Mouse (Mus musculus) bone marrow macrophage, adult 2 months (primary cell): Measurements from ENCODE around the gene Nacc1. TPM values are rescaled to one million over a fixed set of nuclear protein-coding genes. Genes with fewer than 3 reads are reported as not detected.
A peak's percentile ranks its signal among the peaks of the same experiment; 100 is the strongest.

Experiments used
- H3K27ac ChIP-seq: 2 replicates; pipeline ENCODE4 v1.5.1; 2012; ENCODE audit warnings: low read depth, low read length; ENCODE audit not compliant: insufficient read depth
- H3K4me1 ChIP-seq: 2 replicates; pipeline ENCODE4 v1.6.1; 2012; ENCODE audit warnings: low read length; ENCODE audit not compliant: control insufficient read depth, insufficient read depth
- H3K4me3 ChIP-seq: 2 replicates; pipeline ENCODE4 v1.5.1; 2012; ENCODE audit warnings: mild to moderate bottlenecking, low read length, moderate library complexity; ENCODE audit not compliant: insufficient read depth
- CTCF ChIP-seq: IDR thresholded peaks from 2 replicates; pipeline ENCODE4 v1.5.1; 2012; ENCODE audit warnings: low read depth, mild to moderate bottlenecking, low read length, moderate library complexity
- POLR2A ChIP-seq: IDR thresholded peaks from 2 replicates; pipeline ENCODE4 v1.6.1; 2012; ENCODE audit warnings: mild to moderate bottlenecking, low read depth, low read length, borderline replicate concordance
- polyA plus RNA-seq: library from polyadenylated mRNA; stranded (reverse); fragments of >200 nt; gene quantifications from 2 replicates; pipeline ENCODE4 v1.2.4, GENCODE M21; 2012; ENCODE audit not compliant: missing spikeins, insufficient read depth, insufficient read length

The Nacc1 gene
- 30.8 and 35.2 TPM in 2 replicates for polyA plus RNA-seq

DNA sequence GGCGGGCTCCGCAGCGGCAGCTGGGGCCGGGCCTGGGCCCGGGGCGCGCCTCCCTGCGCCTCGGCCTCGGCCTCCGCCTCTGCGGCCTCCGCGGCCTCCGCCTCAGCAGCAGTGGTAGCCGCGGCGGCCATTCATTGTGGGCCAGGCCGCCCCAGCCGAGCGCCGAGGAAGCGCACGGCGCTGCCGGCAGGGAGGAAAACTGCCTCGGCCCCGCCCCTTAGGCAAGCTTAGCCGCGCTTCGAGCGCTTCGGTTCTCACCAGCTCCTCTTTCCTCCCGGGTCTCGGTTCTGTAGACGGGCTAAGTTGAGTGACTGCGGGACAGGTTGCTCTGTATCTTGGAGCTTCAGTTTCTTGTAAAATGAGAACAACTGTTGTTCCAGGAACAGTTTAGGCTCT, at the start of gene Nacc1:
TSS of gene Nacc1 (minus strand) at position 158 of the 396 bp plus-strand sequence.
- Histone ChIP-seq H3K4me1 (peaks cover 29% of the 10 kb centered on the region), H3K4me3 (peak within 1 kb of the TSS; percentile 88), H3K27ac (peak within 1 kb of the TSS; percentile 70)
- TF ChIP-seq POLR2A (no peak), CTCF (no peak)

DNA sequence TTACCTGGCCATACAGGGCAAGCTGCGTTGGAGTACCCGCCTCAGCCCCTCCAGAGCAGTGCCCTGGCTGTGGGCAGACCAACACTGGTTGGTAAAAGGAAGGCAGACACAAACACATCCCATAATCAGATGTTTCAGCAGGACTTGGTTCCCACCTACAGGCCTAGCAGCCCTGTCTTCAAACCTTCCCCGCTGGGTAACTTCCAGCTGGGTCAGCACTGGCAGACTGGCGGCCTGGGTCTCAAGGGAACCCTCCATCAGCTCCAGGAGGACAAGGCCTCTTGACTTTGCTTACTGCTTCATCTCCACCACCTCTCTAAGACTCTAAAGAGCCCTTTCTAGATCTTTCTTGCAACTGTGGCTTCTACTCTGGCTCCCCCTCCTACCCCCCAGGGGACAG, 48.9 kb upstream of the Nacc1 start:
- Histone ChIP-seq H3K27ac (no peak overlapping the region), H3K4me3 (no peak overlapping the region), H3K4me1 (peaks cover 7% of the 10 kb centered on the region)
- TF ChIP-seq POLR2A (no peak), CTCF (no peak)

DNA sequence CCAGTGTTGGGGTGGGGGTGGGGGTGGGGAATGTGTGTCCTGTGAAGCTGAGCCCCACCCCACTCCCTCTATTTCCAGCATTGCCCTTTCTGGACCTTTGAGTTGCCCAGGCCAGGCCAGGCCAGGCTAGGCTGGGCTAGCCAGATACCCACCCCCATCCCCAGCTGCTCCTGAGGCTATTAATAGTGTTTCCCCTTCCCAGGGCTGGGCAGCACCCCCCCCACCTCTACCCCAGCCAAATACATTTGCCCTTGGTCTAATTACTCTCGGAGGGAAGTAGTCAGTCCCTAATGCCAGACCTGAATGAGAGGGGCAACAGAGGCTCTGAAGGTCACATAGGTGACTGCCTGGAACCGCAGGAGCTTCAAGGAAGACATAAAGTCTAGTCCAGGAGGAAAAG, 47.9 kb upstream of the Nacc1 start:
- Histone ChIP-seq H3K27ac (no peak overlapping the region), H3K4me1 (peaks cover 7% of the 10 kb centered on the region), H3K4me3 (no peak overlapping the region)
- TF ChIP-seq CTCF (no peak), POLR2A (no peak)

DNA sequence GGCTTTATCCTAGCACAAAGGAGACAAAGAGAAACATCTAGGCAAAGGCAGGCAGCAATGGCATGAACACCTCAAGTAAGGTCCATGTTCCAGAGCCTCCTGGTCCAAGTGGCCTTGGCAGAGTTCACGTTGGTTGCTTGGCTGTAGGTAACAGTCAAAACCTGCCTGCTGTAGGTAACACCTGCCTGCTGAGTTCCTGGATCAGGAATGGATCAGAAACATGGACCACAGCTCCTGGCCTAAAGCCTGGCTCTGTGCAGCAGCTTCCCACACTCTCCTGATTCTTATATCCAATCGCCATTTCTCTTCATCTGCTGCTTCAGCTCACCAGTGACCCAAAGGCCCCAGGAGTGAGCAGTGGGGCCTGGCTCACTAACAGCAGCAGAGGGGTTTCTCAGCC, 47.0 kb upstream of the Nacc1 start:
- Histone ChIP-seq H3K4me1 (peaks cover 7% of the 10 kb centered on the region), H3K4me3 (no peak overlapping the region), H3K27ac (no peak overlapping the region)
- TF ChIP-seq CTCF (no peak), POLR2A (no peak)

DNA sequence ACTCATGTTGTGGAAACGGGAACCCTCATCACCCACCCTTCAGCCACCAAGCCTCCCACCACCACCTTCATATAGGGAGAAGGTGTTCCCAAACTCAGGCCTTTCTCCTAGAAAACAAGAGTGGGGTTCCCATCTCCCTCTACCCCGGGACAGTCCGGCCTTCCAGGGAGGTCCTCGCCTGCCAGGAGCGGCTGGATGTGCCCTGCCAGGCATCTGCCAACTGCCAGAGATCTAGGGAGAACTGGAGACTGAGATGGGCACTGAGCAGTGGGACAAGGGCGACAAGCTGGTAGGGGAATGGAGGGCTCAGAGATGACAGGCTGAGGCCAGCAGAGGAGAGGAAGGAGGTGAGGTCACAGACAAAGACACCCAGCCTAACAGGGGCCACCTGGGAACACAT, 46.3 kb upstream of the Nacc1 start:
- TF ChIP-seq POLR2A (no peak), CTCF (no peak)
- H3K27ac ChIP-seq, result no peak overlapping the region
- peaks cover 5% of the 10 kb centered on the region for H3K4me1 ChIP-seq
- no peak overlapping the region for H3K4me3 ChIP-seq

DNA sequence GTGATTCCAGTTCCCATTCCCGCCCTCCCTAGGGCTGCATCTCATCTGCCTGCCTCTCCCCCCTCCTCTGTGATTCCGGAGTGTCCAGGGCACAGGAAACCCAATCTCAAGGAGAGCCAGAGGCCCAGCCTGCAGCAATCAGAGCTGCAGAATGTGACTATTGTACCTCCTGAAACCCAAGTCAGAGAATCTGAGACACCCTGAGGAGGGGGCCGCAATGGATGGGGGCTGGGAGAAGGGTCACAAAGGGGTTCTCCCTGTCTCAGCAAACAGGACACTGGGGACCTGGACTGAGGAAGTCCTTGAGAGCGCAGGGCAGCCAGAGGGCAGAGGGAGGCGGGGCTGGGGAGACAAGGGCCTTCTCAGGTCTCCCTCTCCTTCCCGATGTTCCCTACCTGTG, 45.3 kb upstream of the Nacc1 start:
- TF ChIP-seq POLR2A, result no peak
- TF ChIP-seq CTCF, result no peak
- Histone ChIP-seq H3K27ac (no peak overlapping the region), H3K4me1 (peaks cover 3% of the 10 kb centered on the region), H3K4me3 (no peak overlapping the region)

DNA sequence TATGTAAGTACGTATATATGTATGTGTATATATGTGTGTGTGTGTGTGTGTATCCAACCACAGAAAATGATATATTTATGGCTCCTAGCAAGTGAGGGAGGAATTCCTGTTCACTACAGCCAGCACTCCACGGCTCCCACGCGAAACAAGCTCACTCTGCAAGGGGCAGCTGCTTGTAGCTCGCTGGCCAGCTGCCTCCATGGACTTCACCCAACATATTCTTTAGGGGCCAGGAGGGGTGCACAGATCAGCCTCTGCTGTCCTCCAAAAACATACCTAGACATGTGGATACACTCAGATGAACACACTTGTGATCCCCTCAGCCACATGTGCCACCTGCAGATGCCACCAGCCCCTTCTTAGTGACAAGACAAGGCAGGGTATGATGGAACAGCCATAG, 44.9 kb upstream of the Nacc1 start:
- H3K4me3 ChIP-seq, result no peak overlapping the region
- H3K4me1 ChIP-seq, result no peaks in the 10 kb centered on the region
- no peak for TF ChIP-seq CTCF
- TF ChIP-seq POLR2A, result no peak
- H3K27ac ChIP-seq, result no peak overlapping the region

DNA sequence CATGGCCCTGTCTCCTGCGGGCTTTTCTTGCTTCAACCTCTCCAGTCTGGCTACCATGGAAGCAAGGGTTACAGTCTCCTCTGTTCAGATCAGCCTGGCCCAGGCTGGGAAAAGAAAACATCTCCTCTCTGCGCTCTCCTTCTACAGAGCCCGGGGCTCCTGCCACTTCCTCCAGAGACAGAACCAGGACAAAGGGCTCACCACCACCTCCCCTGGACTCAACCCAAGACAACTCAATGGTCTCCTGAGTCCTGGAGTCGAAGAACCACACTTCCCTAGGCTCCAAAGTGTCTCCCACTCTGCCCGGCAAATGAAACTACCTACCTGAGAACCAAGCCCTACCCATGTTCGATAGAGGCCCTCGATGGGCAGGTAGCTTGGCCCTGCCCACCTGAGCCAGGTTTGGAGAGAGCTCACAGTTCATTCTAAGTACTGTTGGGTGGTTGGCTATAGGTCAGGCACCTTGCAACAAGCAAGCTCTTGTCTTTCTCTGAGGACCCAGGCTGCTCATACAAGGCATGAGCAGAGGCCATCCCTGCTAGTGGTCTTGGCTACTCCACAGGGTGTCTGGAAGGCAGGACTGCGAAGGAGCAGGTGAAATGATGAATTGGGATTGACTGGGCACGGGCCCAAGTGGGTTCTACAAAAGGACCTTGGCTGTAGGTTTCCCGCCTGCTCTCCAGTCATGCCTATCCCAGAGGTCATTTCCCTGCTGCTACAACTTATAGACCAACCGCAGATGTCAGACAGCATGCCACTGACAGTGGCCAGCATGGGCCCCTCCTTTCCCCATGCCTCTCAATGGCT, 43.9 kb upstream of the Nacc1 start:
- H3K4me1 ChIP-seq, result no peaks in the 10 kb centered on the region

DNA sequence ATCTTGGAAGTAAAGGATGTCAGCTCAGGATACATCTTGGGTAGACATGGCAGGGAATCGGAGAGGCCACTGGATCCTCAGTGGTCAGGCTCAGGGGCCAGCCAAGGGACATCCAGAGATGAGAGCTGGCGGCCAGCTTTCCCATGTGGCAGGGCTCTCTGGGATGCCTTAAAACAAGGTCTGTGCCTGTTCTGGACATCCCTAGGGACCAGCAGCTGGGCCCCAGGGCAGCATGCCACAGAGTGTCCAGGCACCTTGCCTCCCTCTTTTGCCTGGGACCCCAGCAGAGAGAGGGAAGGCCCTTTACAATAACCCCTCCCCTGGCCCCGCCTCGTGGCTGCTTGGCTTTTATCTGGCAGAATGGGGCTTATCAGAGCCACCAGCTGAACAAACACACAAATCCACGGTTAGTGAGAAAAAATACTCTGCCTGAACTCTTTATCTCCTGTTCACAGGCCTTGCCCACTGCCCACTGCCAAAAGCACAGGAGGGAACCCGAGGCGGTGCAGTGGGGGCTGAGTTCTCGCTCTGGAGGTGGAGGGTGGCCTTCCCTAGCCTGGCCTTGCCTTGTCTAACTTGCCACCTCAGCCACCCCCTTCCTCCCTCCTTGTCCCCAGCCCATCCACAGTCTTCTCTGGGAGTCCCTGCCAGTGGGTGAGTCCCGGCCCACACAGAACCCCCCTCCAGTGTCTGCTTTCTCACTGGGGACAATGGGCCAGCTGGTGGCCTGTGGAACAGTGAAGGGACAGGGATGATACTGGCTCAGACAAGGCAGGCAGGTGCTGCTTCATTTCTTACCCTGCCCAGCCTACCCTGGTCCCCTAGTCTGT, 43.1 kb upstream of the Nacc1 start:
- no peak for TF ChIP-seq POLR2A
- Histone ChIP-seq H3K4me1 (peaks cover 6% of the 10 kb centered on the region), H3K4me3 (no peak overlapping the region), H3K27ac (no peak overlapping the region)

More for the DNA sequence above, 43.9 kb upstream of the Nacc1 start:
- TF ChIP-seq CTCF (no peak), POLR2A (no peak)
- no peak overlapping the region for H3K4me3 ChIP-seq
- no peak overlapping the region for H3K27ac ChIP-seq

DNA sequence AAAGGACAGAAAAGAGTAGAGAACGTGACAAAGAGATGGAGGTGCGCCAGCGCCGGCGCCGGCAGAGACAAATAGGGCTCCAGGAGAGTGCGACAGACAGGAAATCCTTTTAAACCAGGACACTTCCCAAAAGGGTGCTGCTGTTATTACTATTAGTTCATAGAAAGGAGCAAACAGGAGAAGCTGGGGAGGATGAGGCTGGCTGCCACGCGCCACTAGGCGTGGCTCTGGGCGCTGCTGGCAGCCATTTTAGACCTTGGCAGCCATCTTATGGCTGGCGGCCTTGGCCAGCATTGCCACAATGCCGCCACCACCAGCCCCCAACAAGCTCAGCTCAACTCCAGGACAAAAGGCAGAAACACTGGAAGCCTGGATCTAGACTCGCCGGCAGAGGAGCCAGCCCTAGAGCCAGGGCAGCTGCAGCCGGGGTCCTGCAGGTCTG, 42.3 kb upstream of the Nacc1 start:
- H3K4me3 ChIP-seq, result no peak overlapping the region
- H3K27ac ChIP-seq, result no peak overlapping the region
- TF ChIP-seq POLR2A (no peak), CTCF (no peak)
- H3K4me1 ChIP-seq, result peaks cover 14% of the 10 kb centered on the region
